Mouse (Mus musculus) CH12F3 (cell line): ENCODE results near the gene Magohb.

ENCODE experiments used
- in situ Hi-C: fragments of 300-500 bp; cut with MboI; formaldehyde crosslinking; loops from 2 replicates; pipeline ENCODE4 v1.14.3; 2020; ENCODE audit warnings: low sequenced_read_pairs

Magohb gene

GRCm38 (mm10) chr6:131262778-131263177 lies 30.3 kb downstream of the Magohb start:
- in situ Hi-C loops: no loop called here

- in situ Hi-C loops: no loop called here
These were observed 31.0 kb downstream of the Magohb start for GRCm38 (mm10) chr6:131262009-131262408.

- in situ Hi-C loops: no loop called here
These were observed 45.8 kb downstream of the Magohb start, which contains the start of gene Klra2 for GRCm38 (mm10) chr6:131247206-131247605. Gene Klra2, minus strand, starts transcription at chr6:131247362.

- in situ Hi-C loops: no loop called here
These were observed 48.0 kb downstream of the Magohb start for GRCm38 (mm10) chr6:131245081-131245480.
